Mouse (Mus musculus): ENCODE results near the gene Meis1. TPM values are rescaled to one million over a fixed set of nuclear protein-coding genes. Genes with fewer than 3 reads are reported as not detected.

Meis1 gene
- polyA plus RNA-seq, 1 experiment from 2014 or later: 44.7 TPM

DNA sequence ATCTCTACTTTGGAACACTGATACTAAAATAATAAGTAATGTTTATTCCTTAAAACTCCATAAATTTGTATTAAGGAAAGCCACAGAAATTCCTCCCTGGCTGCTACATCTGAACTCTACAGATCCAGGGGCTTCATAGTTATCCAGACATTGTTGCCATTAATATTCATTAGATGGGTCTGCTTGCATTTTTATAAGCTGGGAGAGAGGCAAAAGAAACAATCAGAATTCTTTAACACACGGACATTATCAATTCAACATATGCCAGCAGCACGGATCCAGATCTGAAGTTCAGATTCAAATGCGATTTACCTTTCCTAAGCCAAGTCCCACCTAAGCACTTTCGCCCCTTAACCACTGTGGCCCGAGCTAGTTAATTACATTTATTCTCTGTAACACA lies 100.9 kb downstream of the Meis1 start:
- DNase-seq (ENCODE audit: low spot score): no peak
- no peak overlapping the region for H3K27ac ChIP-seq (ENCODE audit: low read depth, low read length)
- no peaks in the 10 kb centered on the region for H3K4me1 ChIP-seq (replicated peaks; ENCODE audit: control insufficient read depth, insufficient read depth, low read length)
- no peaks in the 10 kb centered on the region for H3K27me3 ChIP-seq (replicated peaks; ENCODE audit: control insufficient read depth, insufficient read depth, low read length)
- H3K4me2 ChIP-seq: no peak overlapping the region
- no peaks in the 10 kb centered on the region for H3K9me3 ChIP-seq (ENCODE audit: control insufficient read depth, low read length)
- H3K36me3 ChIP-seq (ENCODE audit: control insufficient read depth, insufficient read depth, low read length): peaks cover 6% of the 10 kb centered on the region
- no peak for ATAC-seq (replicated peaks; ENCODE audit: low FRiP score)
- WGBS: 89% methylated on average over 5 of the region's 5 CpGs
- no peak overlapping the region for H3K9ac ChIP-seq (ENCODE audit: low read depth, low read length)
- no peak overlapping the region for H3K4me3 ChIP-seq (ENCODE audit: low read depth, low read length)

DNA sequence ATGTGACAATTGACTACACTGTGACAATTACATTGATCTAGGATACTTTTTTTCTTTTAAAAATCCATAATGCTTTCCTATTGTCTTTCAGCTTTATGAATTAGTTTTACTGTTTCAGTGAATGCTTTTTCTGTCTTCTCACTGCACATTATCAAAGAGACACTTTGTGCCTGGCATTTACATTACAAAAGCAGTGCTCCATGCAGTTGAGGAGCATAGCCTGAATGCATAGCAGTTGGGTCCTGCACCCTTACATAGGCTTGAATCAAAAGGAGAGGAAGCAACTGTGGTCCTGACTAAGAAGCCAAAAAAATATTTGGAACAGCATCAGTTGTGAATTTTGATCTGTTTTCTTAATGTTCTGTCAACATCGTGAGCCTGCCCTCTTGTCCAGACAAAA lies 105.5 kb downstream of the Meis1 start:
- no peak for ATAC-seq (replicated peaks; ENCODE audit: low FRiP score)
- H3K4me1 ChIP-seq (replicated peaks; ENCODE audit: control insufficient read depth, insufficient read depth, low read length): no peaks in the 10 kb centered on the region
- no peak overlapping the region for H3K4me2 ChIP-seq
- WGBS: 77% methylated on average over 1 of the region's 1 CpGs
- no peak for DNase-seq (ENCODE audit: low spot score)
- no peaks in the 10 kb centered on the region for H3K9me3 ChIP-seq (ENCODE audit: control insufficient read depth, low read length)
- no peaks in the 10 kb centered on the region for H3K27me3 ChIP-seq (replicated peaks; ENCODE audit: control insufficient read depth, insufficient read depth, low read length)
- no peak overlapping the region for H3K4me3 ChIP-seq (ENCODE audit: low read depth, low read length)
- H3K27ac ChIP-seq (ENCODE audit: low read depth, low read length): no peak overlapping the region
- no peaks in the 10 kb centered on the region for H3K36me3 ChIP-seq (ENCODE audit: control insufficient read depth, insufficient read depth, low read length)
- H3K9ac ChIP-seq (ENCODE audit: low read depth, low read length): no peak overlapping the region

DNA sequence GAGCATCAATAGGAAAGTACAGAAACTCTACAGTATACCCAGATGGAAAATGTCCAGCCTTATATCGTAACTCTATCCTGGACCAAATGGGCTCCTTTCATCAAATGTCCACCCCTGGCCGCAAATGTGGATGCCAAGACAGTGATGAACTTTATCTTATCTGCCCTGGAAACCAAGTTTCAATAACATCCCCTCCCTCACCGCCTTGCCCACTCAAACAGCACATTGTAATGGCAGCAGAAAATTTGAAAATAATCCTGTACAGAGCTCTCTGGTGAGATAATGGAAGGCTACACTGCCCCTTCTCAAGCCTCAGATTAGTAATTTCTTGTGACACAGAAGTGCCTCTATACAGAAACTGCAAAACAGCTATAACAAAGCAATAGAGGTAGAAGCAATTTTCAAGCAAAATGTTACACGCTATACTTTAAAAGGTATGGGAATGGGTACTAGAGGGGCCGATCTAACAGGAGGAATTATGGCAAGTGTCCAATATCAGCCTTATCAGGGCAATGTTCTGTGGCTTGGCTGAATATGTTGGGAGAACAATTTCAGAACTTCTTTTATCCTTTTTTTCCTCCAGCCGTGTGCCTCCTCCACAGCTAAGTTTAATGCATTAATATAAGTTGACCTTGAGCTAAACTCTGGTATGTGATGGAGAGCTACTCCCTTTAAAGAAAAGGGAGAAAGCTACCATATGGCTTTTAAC lies 106.3 kb downstream of the Meis1 start:
- Histone ChIP-seq H3K9me3 (ENCODE audit: control insufficient read depth, low read length) (no peaks in the 10 kb centered on the region), H3K4me2 (no peak overlapping the region), H3K27ac (ENCODE audit: low read depth, low read length) (no peak overlapping the region), H3K4me1 (replicated peaks; ENCODE audit: control insufficient read depth, insufficient read depth, low read length) (no peaks in the 10 kb centered on the region), H3K9ac (ENCODE audit: low read depth, low read length) (no peak overlapping the region), H3K27me3 (replicated peaks; ENCODE audit: control insufficient read depth, insufficient read depth, low read length) (no peaks in the 10 kb centered on the region), H3K4me3 (ENCODE audit: low read depth, low read length) (no peak overlapping the region), H3K36me3 (ENCODE audit: control insufficient read depth, insufficient read depth, low read length) (no peaks in the 10 kb centered on the region)
- ATAC-seq (replicated peaks; ENCODE audit: low FRiP score): no peak
- 67% methylated on average over 6 of the region's 6 CpGs for WGBS
- DNase-seq (ENCODE audit: low spot score): peak; percentile 17

- Histone ChIP-seq H3K36me3 (ENCODE audit: control insufficient read depth, insufficient read depth, low read length) (no peaks in the 10 kb centered on the region; the same call in 1 of the 2 replicates), H3K9me3 (ENCODE audit: control insufficient read depth, low read length) (no peaks in the 10 kb centered on the region), H3K4me2 (no peak overlapping the region), H3K27ac (ENCODE audit: low read depth, low read length) (no peak overlapping the region), H3K4me3 (ENCODE audit: low read depth, low read length) (no peak overlapping the region), H3K27me3 (replicated peaks; ENCODE audit: control insufficient read depth, insufficient read depth, low read length) (no peaks in the 10 kb centered on the region), H3K4me1 (replicated peaks; ENCODE audit: control insufficient read depth, insufficient read depth, low read length) (peaks cover 6% of the 10 kb centered on the region; the same call in 1 of the 2 replicates), H3K9ac (ENCODE audit: low read depth, low read length) (no peak overlapping the region)
- WGBS: 69% methylated on average over 3 of the region's 3 CpGs
- DNase-seq (ENCODE audit: low spot score): no peak
- no peak for ATAC-seq (replicated peaks; ENCODE audit: low FRiP score)
Measured at GRCm38 (mm10) chr11:18906866-18907265, 111.9 kb downstream of the Meis1 start.

- no peaks in the 10 kb centered on the region for H3K27me3 ChIP-seq (replicated peaks; ENCODE audit: control insufficient read depth, insufficient read depth, low read length)
- H3K4me3 ChIP-seq (ENCODE audit: low read depth, low read length): no peak overlapping the region
- H3K36me3 ChIP-seq (ENCODE audit: control insufficient read depth, insufficient read depth, low read length): no peaks in the 10 kb centered on the region; the same call in 1 of the 2 replicates
- no peak overlapping the region for H3K27ac ChIP-seq (ENCODE audit: low read depth, low read length)
- no peaks in the 10 kb centered on the region for H3K9me3 ChIP-seq (ENCODE audit: control insufficient read depth, low read length)
- H3K4me1 ChIP-seq (replicated peaks; ENCODE audit: control insufficient read depth, insufficient read depth, low read length): peaks cover 6% of the 10 kb centered on the region; the same call in 1 of the 2 replicates
- no peak overlapping the region for H3K9ac ChIP-seq (ENCODE audit: low read depth, low read length)
- no peak overlapping the region for H3K4me2 ChIP-seq
- 82% methylated on average over 1 of the region's 1 CpGs for WGBS
- no peak for ATAC-seq (replicated peaks; ENCODE audit: low FRiP score)
- DNase-seq (ENCODE audit: low spot score): peak; percentile 9
Measured at GRCm38 (mm10) chr11:18905431-18905830, 113.4 kb downstream of the Meis1 start.

GRCm38 (mm10) chr11:18904880-18905279 lies 113.9 kb downstream of the Meis1 start:
- DNase-seq (ENCODE audit: low spot score): no peak
- Histone ChIP-seq H3K27me3 (replicated peaks; ENCODE audit: control insufficient read depth, insufficient read depth, low read length) (no peaks in the 10 kb centered on the region), H3K27ac (ENCODE audit: low read depth, low read length) (no peak overlapping the region), H3K4me3 (ENCODE audit: low read depth, low read length) (no peak overlapping the region), H3K36me3 (ENCODE audit: control insufficient read depth, insufficient read depth, low read length) (no peaks in the 10 kb centered on the region; the same call in 1 of the 2 replicates), H3K4me1 (replicated peaks; ENCODE audit: control insufficient read depth, insufficient read depth, low read length) (peaks cover 6% of the 10 kb centered on the region; the same call in 1 of the 2 replicates), H3K9ac (ENCODE audit: low read depth, low read length) (no peak overlapping the region), H3K9me3 (ENCODE audit: control insufficient read depth, low read length) (no peaks in the 10 kb centered on the region), H3K4me2 (no peak overlapping the region)
- no peak for ATAC-seq (replicated peaks; ENCODE audit: low FRiP score)
- 77% methylated on average over 1 of the region's 1 CpGs for WGBS

DNA sequence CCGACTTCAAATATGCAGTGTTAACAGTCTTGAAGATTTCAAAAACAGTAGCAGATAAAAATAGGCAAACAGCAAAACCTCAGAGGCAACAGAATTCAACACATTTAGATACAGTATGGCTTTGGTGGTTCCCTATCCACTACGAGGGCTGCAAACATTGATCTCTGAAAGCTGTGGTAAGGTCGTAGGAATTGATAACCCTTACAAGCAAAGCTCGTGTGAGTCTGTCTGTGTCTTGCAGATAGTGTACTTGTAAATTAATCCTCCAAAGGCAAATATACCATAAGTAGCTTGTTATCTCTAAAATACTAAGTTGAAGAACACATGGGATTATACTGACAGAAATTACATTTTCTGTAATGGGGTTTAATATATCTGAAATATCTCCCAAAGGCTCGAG lies 114.5 kb downstream of the Meis1 start:
- ATAC-seq (replicated peaks; ENCODE audit: low FRiP score) (peak; percentile 29; the same call in 1 of the 2 replicates), DNase-seq (ENCODE audit: low spot score) (peak; percentile 10)
- Histone ChIP-seq H3K36me3 (ENCODE audit: control insufficient read depth, insufficient read depth, low read length) (no peaks in the 10 kb centered on the region; the same call in 1 of the 2 replicates), H3K4me3 (ENCODE audit: low read depth, low read length) (no peak overlapping the region), H3K4me1 (replicated peaks; ENCODE audit: control insufficient read depth, insufficient read depth, low read length) (peaks cover 6% of the 10 kb centered on the region; the same call in 1 of the 2 replicates), H3K9me3 (ENCODE audit: control insufficient read depth, low read length) (no peaks in the 10 kb centered on the region), H3K4me2 (no peak overlapping the region), H3K9ac (ENCODE audit: low read depth, low read length) (no peak overlapping the region), H3K27ac (ENCODE audit: low read depth, low read length) (no peak overlapping the region), H3K27me3 (replicated peaks; ENCODE audit: control insufficient read depth, insufficient read depth, low read length) (no peaks in the 10 kb centered on the region)
- WGBS: 38% methylated on average over 5 of the region's 5 CpGs

- Histone ChIP-seq H3K27ac (ENCODE audit: low read depth, low read length) (no peak overlapping the region), H3K4me3 (ENCODE audit: low read depth, low read length) (no peak overlapping the region), H3K9ac (ENCODE audit: low read depth, low read length) (no peak overlapping the region), H3K4me1 (replicated peaks; ENCODE audit: control insufficient read depth, insufficient read depth, low read length) (peaks cover 20% of the 10 kb centered on the region), H3K27me3 (replicated peaks; ENCODE audit: control insufficient read depth, insufficient read depth, low read length) (no peaks in the 10 kb centered on the region), H3K36me3 (ENCODE audit: control insufficient read depth, insufficient read depth, low read length) (no peaks in the 10 kb centered on the region; the same call in 1 of the 2 replicates), H3K9me3 (ENCODE audit: control insufficient read depth, low read length) (no peaks in the 10 kb centered on the region), H3K4me2 (no peak overlapping the region)
- ATAC-seq (replicated peaks; ENCODE audit: low FRiP score): no peak
- WGBS: 60% methylated on average over 2 of the region's 2 CpGs
- no peak for DNase-seq (ENCODE audit: low spot score)
Measured at GRCm38 (mm10) chr11:18900489-18900888, 118.3 kb downstream of the Meis1 start.

DNA sequence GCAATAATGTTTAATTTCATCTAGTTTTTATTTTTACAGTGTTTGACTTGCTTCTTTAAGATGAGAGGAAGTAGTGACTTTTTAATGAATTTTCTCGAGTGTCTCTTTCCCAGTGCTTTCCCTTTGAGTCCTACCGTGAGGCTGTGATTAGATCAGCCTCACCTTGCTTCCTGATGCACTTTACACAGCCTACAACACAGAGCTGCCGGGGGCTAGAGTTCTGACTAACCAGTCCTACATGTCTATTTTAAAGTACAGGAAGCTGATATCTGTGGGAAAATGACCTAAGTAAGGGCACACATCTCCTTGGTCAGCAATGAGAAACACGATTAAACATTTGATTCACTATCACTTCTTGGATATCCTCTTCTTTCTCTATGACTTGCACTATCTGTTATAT lies 119.9 kb downstream of the Meis1 start:
- DNase-seq (ENCODE audit: low spot score) (peak; percentile 5), ATAC-seq (replicated peaks; ENCODE audit: low FRiP score) (no peak)
- H3K4me3 ChIP-seq (ENCODE audit: low read depth, low read length): no peak overlapping the region
- no peak overlapping the region for H3K4me2 ChIP-seq
- H3K4me1 ChIP-seq (replicated peaks; ENCODE audit: control insufficient read depth, insufficient read depth, low read length): peaks cover 18% of the 10 kb centered on the region
- H3K9me3 ChIP-seq (ENCODE audit: control insufficient read depth, low read length): no peaks in the 10 kb centered on the region
- 34% methylated on average over 4 of the region's 4 CpGs for WGBS
- no peak overlapping the region for H3K9ac ChIP-seq (ENCODE audit: low read depth, low read length)
- H3K36me3 ChIP-seq (ENCODE audit: control insufficient read depth, insufficient read depth, low read length): no peaks in the 10 kb centered on the region; the same call in 1 of the 2 replicates
- H3K27ac ChIP-seq (ENCODE audit: low read depth, low read length): peak overlapping the region; percentile 30; the same call in 1 of the 2 replicates
- no peaks in the 10 kb centered on the region for H3K27me3 ChIP-seq (replicated peaks; ENCODE audit: control insufficient read depth, insufficient read depth, low read length)
